Mouse (Mus musculus) kidney, embryonic 16.5 days (tissue): ENCODE measurements around the gene Mfsd5. TPM values are rescaled to one million over a fixed set of nuclear protein-coding genes. Genes with fewer than 3 reads are reported as not detected.

Source experiments
- ATAC-seq: fragments of 200-750 bp; cut with Nextera tagmentation; 2 replicates; pipeline ENCODE4 v1.8.0; 2017; ENCODE audit warnings: moderate TSS enrichment; ENCODE audit not compliant: low FRiP score, low TSS enrichment
- H3K27ac ChIP-seq: fragments of 300-500 bp; sonication (generic); 2 replicates; pipeline ENCODE4 v1.5.1; 2014; ENCODE audit warnings: low read length
- H3K27me3 ChIP-seq: fragments of 300-500 bp; sonication (generic); 2 replicates; pipeline ENCODE4 v1.6.1; 2014; ENCODE audit warnings: low read length, control low read depth, mixed read lengths; ENCODE audit not compliant: insufficient read depth
- H3K36me3 ChIP-seq: fragments of 300-500 bp; sonication (generic); 2 replicates; pipeline ENCODE4 v1.6.1; 2014; ENCODE audit warnings: low read length, control low read depth, mixed read lengths; ENCODE audit not compliant: insufficient read depth
- H3K4me1 ChIP-seq: fragments of 300-500 bp; sonication (generic); 2 replicates; pipeline ENCODE4 v1.6.1; 2014; ENCODE audit warnings: low read length, control low read depth, mixed read lengths; ENCODE audit not compliant: insufficient read depth
- H3K4me2 ChIP-seq: fragments of 300-500 bp; sonication (generic); replicated peaks from 2 replicates; pipeline ENCODE4 v1.6.1; 2014; ENCODE audit warnings: low read depth, low read length
- H3K4me3 ChIP-seq: fragments of 300-500 bp; sonication (generic); 2 replicates; pipeline ENCODE4 v1.5.1; 2014; ENCODE audit warnings: mild to moderate bottlenecking, low read length
- H3K9ac ChIP-seq: fragments of 300-500 bp; sonication (generic); replicated peaks from 2 replicates; pipeline ENCODE4 v1.6.1; 2014; ENCODE audit warnings: low read length
- H3K9me3 ChIP-seq: fragments of 300-500 bp; sonication (generic); 2 replicates; pipeline ENCODE4 v1.6.1; 2016; ENCODE audit warnings: low read length, control low read depth
- WGBS: fragments of 180-500 bp; shearing (Covaris S2); extraction: QIAGEN DNeasy Blood & Tissue Kit; methylation state at CpG from one replicate; pipeline ENCODE4 v1.1.7; 2014; 5-methylcytosine and 5-hydroxymethylcytosine counted together
- polyA plus RNA-seq: library from polyadenylated mRNA; unstranded; fragments of >200 nt; fragmentation: Nextera tagmentation; extraction: Ambion mirVana; gene quantifications from 2 replicates; pipeline ENCODE4 v1.2.1, GENCODE M21; 2015

The Mfsd5 gene
- polyA plus RNA-seq, 1 experiment from 2014 or later, result 78.8 TPM

- H3K36me3 ChIP-seq, result peaks cover 52% of the 10 kb centered on the region
- no peaks in the 10 kb centered on the region for H3K27me3 ChIP-seq
- H3K27ac ChIP-seq, result no peak overlapping the region
- no peak overlapping the region for H3K9ac ChIP-seq
- peaks cover 4% of the 10 kb centered on the region; the same call in 1 of the 2 replicates for H3K4me1 ChIP-seq
- no peaks in the 10 kb centered on the region for H3K9me3 ChIP-seq
- no peak overlapping the region for H3K4me3 ChIP-seq
- H3K4me2 ChIP-seq, result no peak overlapping the region
- no peak for ATAC-seq
Measured at GRCm38 (mm10) chr15:102311489-102311888, 32.2 kb downstream of the Mfsd5 start.

GRCm38 (mm10) chr15:102315292-102315691, 36.0 kb downstream of the Mfsd5 start:
- H3K9me3 ChIP-seq, result no peaks in the 10 kb centered on the region
- no peaks in the 10 kb centered on the region for H3K27me3 ChIP-seq
- ATAC-seq, result no peak
- H3K4me3 ChIP-seq, result no peak overlapping the region
- H3K36me3 ChIP-seq, result peaks cover 58% of the 10 kb centered on the region
- no peak overlapping the region for H3K27ac ChIP-seq
- H3K4me1 ChIP-seq, result peaks cover under 1% of the 10 kb centered on the region; the same call in 1 of the 2 replicates
- no peak overlapping the region for H3K9ac ChIP-seq
- no peak overlapping the region for H3K4me2 ChIP-seq
- WGBS, result 87% methylated on average over 8 of the region's 8 CpGs

- H3K4me2 ChIP-seq, result no peak overlapping the region
- no peak for ATAC-seq
- no peak overlapping the region for H3K9ac ChIP-seq
- H3K27ac ChIP-seq, result no peak overlapping the region
- no peaks in the 10 kb centered on the region for H3K9me3 ChIP-seq
- no peak overlapping the region for H3K4me3 ChIP-seq
- no peaks in the 10 kb centered on the region for H3K27me3 ChIP-seq
- H3K4me1 ChIP-seq, result no peaks in the 10 kb centered on the region
- peaks cover 66% of the 10 kb centered on the region for H3K36me3 ChIP-seq
- WGBS, result 91% methylated on average over 6 of the region's 6 CpGs
Measured at GRCm38 (mm10) chr15:102316263-102316662, 37.0 kb downstream of the Mfsd5 start.

- H3K4me3 ChIP-seq, result peak overlapping the region; percentile 78; the same call in 1 of the 2 replicates
- peaks cover 12% of the 10 kb centered on the region for H3K4me1 ChIP-seq
- no peaks in the 10 kb centered on the region for H3K9me3 ChIP-seq
- no peak overlapping the region for H3K27ac ChIP-seq
- no peaks in the 10 kb centered on the region for H3K27me3 ChIP-seq
- H3K36me3 ChIP-seq, result peaks cover 38% of the 10 kb centered on the region
- ATAC-seq, result no peak
- H3K4me2 ChIP-seq, result peak overlapping the region; percentile 75
- 76% methylated on average over 12 of the region's 12 CpGs for WGBS
- no peak overlapping the region for H3K9ac ChIP-seq
Measured at GRCm38 (mm10) chr15:102324654-102325473, 45.6 kb downstream of the Mfsd5 start.

- no peaks in the 10 kb centered on the region for H3K27me3 ChIP-seq
- H3K9ac ChIP-seq, result peak within 1 kb of the TSS; percentile 92
- peaks cover 40% of the 10 kb centered on the region for H3K36me3 ChIP-seq
- peak within 1 kb of the TSS; percentile 82 for H3K27ac ChIP-seq
- peak within 1 kb of the TSS; percentile 75 for H3K4me2 ChIP-seq
- ATAC-seq, result peak; percentile 90
- under 1% methylated on average over 40 of the region's 40 CpGs for WGBS
- H3K9me3 ChIP-seq, result no peaks in the 10 kb centered on the region
- H3K4me3 ChIP-seq, result peak within 1 kb of the TSS; percentile 78
- H3K4me1 ChIP-seq, result peaks cover 14% of the 10 kb centered on the region
Measured at GRCm38 (mm10) chr15:102326022-102326576, 46.8 kb downstream of the Mfsd5 start, which contains the start of gene Pfdn5. Gene Pfdn5, plus strand, starts transcription at chr15:102326116.

GRCm38 (mm10) chr15:102326892-102327291, 47.6 kb downstream of the Mfsd5 start:
- Histone ChIP-seq H3K4me2 (peak overlapping the region; percentile 75), H3K27me3 (no peaks in the 10 kb centered on the region), H3K36me3 (peaks cover 36% of the 10 kb centered on the region), H3K27ac (peak overlapping the region; percentile 82; the same call in 1 of the 2 replicates), H3K4me1 (peaks cover 17% of the 10 kb centered on the region), H3K9me3 (no peaks in the 10 kb centered on the region), H3K4me3 (peak overlapping the region; percentile 78), H3K9ac (peak overlapping the region; percentile 92)
- no peak for ATAC-seq
- 54% methylated on average over 8 of the region's 8 CpGs for WGBS

Other genes starting within 250 kb of the Mfsd5 start
- gene Eif4b, start 205.7 kb upstream of the Mfsd5 start, polyA plus RNA-seq, result 137 and 140 TPM in 2 replicates
- 51.2 and 56.3 TPM in 2 replicates for gene Tns2, start 179.0 kb upstream of the Mfsd5 start, polyA plus RNA-seq
- gene Spryd3, start 143.2 kb upstream of the Mfsd5 start, polyA plus RNA-seq, result 19.0 and 22.4 TPM in 2 replicates
- 33.0 and 33.9 TPM in 2 replicates for gene Igfbp6, start 135.1 kb upstream of the Mfsd5 start, polyA plus RNA-seq
- 0.40 and 0.41 TPM in 2 replicates for gene Soat2, start 128.9 kb upstream of the Mfsd5 start, polyA plus RNA-seq
- 82.1 and 88.7 TPM in 2 replicates for gene Zfp740, start 76.2 kb upstream of the Mfsd5 start, polyA plus RNA-seq
- gene Csad, start 74.7 kb upstream of the Mfsd5 start, polyA plus RNA-seq, result 131 and 153 TPM in 2 replicates
- 1.4 and 1.9 TPM in 2 replicates for gene Itgb7, start 47.5 kb upstream of the Mfsd5 start, polyA plus RNA-seq
- gene Rarg, start 21.9 kb upstream of the Mfsd5 start, polyA plus RNA-seq, result 31.9 and 35.4 TPM in 2 replicates
- 0.36 and 0.89 TPM in 2 replicates for gene Gm9918, start 8.9 kb upstream of the Mfsd5 start, polyA plus RNA-seq
- gene Espl1, start 16.8 kb downstream of the Mfsd5 start, polyA plus RNA-seq, result 31.4 and 33.6 TPM in 2 replicates
- 376 and 377 TPM in 2 replicates for gene Pfdn5, start 46.7 kb downstream of the Mfsd5 start, polyA plus RNA-seq
- 118 and 120 TPM in 2 replicates for gene Myg1, start 52.3 kb downstream of the Mfsd5 start, polyA plus RNA-seq
- 89.2 and 91.7 TPM in 2 replicates for gene Aaas, start 71.3 kb downstream of the Mfsd5 start, polyA plus RNA-seq
- 1.2 and 1.3 TPM in 2 replicates for gene Sp7, start 87.7 kb downstream of the Mfsd5 start, polyA plus RNA-seq
- 10.6 and 11.3 TPM in 2 replicates for gene Sp1, start 126.7 kb downstream of the Mfsd5 start, polyA plus RNA-seq
- gene Amhr2, start 165.9 kb downstream of the Mfsd5 start, polyA plus RNA-seq, result 1.7 and 2.0 TPM in 2 replicates
- gene Prr13, start 179.6 kb downstream of the Mfsd5 start, polyA plus RNA-seq, result 81.5 and 94.9 TPM in 2 replicates
- 209 and 212 TPM in 2 replicates for gene Pcbp2, start 191.1 kb downstream of the Mfsd5 start, polyA plus RNA-seq
- 6.7 TPM in 1 of 2 replicates, not detected in the other for gene Gm10337, start 224.3 kb downstream of the Mfsd5 start, polyA plus RNA-seq
- 17.2 and 19.5 TPM in 2 replicates for gene Map3k12, start 237.6 kb downstream of the Mfsd5 start, polyA plus RNA-seq
- 95.6 and 99.3 TPM in 2 replicates for gene Tarbp2, start 238.7 kb downstream of the Mfsd5 start, polyA plus RNA-seq
- 2.0 and 2.9 TPM in 2 replicates for gene Npff, start 245.5 kb downstream of the Mfsd5 start, polyA plus RNA-seq